Mouse (Mus musculus) testis, postnatal 10 days (tissue): ENCODE data around the gene Rap1gap2.
"Not testable (repeated sequence)": the region's sequence is repeated elsewhere in the genome, so short reads cannot be mapped to it uniquely, and the experiment has no call there.

Source experiments
- DNase-seq: peaks from one replicate; pipeline ENCODE4 v3.0.0; 2021; ENCODE audit warnings: low spot score

Gene Rap1gap2

GRCm38 (mm10) chr11:74621974-74622669 is 11.4 kb upstream of the Rap1gap2 start:
- no peak for DNase-seq

DNA sequence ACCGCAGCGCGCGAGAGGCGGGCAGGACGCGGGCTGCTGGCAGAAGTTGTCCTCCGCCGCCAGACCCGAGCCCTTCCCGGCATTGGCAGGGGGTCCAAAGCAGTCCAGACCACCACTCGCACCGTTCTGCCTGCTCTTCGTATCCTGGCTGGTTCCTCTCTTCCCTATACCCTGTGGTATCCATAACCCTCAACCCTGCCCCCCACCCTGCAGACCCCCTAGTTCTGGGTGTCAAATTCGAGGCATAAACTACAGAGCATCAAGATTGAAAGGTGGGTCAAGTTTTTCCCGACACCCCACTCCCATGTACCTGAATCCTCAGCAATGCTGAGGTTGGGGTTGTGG is 9.2 kb upstream of the Rap1gap2 start:
- DNase-seq = no peak

DNA sequence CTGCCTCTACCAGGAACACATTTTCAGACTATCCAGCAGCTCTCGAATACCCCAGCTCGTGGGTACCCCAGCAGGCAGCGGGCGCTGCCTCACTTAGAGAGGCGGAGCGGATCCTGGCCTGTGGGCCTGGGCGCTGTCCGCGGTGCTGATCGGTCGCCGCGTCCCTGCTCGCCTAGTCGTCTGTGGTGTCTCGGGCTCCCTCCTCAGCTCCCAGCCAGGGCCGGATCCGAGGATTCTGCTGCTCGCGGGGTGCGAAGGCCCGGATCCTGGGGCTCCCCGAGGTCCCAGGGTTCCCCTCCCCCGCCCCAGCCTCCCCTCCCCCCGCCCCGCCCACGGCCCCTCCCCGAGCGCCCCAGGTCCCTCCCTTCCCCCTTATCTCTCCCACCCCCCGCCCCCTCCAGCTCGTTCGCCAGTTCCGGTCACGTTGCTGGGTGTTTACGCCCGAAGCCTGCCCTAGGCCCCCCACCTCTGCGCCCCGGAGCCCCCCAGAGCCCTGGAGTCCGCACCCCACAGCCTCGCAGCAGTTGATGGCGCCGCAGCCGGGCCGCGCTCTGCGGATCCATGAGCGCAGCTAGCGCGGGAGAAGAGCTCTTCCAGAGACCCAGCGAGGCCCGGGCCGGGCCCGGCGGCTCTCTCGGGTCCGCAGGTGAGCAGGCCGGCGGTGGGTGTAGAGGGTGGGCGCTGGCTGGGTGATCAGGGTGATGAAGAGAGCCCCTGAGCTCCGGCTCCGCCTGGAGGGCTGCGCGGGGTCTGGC is 8.7 kb upstream of the Rap1gap2 start, which contains the start of gene Ccdc92b:
Gene Ccdc92b, plus strand, starts transcription at position 405 of the 755 bp plus-strand sequence.
- DNase-seq = peak; percentile 93

DNA sequence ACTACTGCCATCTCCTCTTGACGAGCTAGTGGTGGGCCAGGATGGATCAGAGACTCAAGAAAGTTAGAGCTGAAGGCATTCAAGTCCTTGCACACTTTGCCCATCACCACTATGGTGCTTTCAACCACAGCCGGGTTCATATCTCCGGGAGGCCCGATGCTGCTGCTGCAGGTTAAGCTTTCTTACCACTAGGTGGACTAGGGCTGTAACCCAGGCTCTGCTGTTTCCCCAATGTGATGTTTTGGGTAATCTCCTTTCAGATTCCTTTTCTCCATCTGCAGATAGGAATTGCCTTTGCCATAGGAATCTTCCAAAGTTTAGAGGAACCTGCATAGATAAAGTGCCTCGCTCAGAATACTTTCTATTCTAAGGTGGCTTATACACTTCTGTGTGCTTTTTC is 4.9 kb upstream of the Rap1gap2 start:
- no peak for DNase-seq

- DNase-seq = no peak
Measured at GRCm38 (mm10) chr11:74613428-74613827, 2.7 kb upstream of the Rap1gap2 start.

GRCm38 (mm10) chr11:74611437-74611836 is 722 bp upstream of the Rap1gap2 start:
- DNase-seq = no peak

DNA sequence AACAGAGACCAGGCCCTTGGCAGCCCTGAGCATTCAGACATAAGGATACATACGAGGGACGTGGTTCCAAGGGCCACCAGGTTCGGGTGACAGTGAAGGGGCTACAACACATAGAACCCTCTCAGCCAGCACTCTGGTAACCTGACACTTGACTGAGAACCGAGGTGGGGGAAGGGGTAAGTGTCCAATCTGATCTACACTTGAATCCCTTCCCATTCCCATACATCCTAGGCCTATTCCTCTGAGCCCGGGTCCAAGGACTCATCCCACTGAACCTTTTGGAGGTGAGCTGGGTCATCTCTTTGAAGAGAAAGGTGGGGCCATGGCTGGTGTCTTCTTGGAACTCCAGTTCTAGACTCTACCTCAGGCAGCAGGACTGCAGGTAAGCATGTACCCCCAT is 647 bp downstream of the Rap1gap2 start:
- no peak for DNase-seq

DNA sequence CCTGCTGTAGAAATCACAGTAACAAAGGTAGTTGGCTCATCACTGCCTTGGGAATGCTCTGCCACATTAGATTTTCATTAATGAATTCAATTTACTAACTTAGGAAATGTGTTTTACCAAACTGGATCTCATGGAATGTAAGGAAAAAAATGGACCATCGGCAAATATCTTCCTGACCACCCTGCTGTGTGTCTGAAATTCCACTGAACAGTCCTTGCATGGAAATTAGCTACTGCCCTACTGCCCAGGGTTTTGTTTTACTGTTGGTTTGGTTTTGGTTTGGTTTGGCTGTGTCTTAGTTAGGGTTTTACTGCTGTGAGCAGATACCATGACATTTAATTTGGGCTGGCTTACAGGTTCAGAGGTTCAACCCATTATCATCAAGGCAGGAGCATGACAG is 8.4 kb downstream of the Rap1gap2 start:
- no peak for DNase-seq

DNA sequence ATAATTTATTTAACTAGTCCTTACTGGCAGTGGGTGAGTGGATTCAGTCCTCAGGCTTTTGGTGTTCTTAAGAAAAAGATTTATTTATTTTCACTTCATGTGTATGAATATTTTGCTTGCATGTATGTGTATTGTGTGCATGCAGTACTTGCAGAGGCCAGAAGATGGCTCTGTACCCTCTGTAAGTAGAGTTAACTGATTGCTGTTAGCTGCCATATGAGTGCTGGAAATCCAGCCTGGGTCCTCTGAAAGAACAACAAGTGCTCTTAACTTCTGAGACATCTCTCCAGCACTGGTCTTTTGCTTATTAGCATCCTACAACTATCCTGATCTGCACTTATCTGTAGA is 12.8 kb downstream of the Rap1gap2 start:
- DNase-seq = no peak

- no peak for DNase-seq
Measured at GRCm38 (mm10) chr11:74597283-74597989, 13.3 kb downstream of the Rap1gap2 start.

DNA sequence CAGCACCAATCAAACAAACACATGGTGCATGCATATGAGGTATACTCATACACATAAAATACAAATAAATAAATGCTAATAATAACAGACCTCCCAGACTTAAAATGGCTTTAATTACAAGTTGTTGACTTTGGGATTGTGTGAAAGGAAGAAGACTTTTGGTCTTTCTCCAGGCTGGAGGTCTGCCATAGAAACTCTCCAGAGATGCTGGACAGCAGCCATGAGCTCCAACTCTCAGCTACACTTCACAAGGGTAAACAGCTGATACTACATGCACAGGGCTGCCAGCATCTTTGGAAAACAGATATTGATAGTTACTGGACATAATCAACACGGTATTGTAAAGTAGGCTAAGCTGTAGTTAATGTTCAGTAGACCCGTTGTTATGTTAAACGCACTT is 18.5 kb downstream of the Rap1gap2 start:
- DNase-seq = no peak

DNA sequence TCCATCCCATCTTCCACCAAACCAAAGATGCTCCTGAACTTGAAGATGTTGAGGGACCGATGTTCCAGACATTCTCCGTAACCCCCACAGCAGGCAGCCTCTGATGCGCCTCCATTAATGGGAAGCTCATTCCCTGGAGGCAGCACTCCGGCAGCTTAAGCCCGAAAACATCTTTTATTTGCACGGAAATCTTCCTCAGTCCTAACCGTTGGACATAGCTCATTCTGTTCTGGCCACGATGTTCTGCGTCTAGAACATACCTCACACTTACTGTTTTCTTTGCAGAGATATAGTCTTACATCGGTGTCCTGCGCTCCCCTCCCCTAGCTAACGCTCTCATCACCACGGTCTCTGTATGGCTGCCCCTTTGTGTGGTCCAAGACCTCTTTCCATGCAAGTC is 20.0 kb downstream of the Rap1gap2 start:
- DNase-seq = no peak

- no peak for DNase-seq
Measured at GRCm38 (mm10) chr11:74590239-74590596, 20.5 kb downstream of the Rap1gap2 start.

DNA sequence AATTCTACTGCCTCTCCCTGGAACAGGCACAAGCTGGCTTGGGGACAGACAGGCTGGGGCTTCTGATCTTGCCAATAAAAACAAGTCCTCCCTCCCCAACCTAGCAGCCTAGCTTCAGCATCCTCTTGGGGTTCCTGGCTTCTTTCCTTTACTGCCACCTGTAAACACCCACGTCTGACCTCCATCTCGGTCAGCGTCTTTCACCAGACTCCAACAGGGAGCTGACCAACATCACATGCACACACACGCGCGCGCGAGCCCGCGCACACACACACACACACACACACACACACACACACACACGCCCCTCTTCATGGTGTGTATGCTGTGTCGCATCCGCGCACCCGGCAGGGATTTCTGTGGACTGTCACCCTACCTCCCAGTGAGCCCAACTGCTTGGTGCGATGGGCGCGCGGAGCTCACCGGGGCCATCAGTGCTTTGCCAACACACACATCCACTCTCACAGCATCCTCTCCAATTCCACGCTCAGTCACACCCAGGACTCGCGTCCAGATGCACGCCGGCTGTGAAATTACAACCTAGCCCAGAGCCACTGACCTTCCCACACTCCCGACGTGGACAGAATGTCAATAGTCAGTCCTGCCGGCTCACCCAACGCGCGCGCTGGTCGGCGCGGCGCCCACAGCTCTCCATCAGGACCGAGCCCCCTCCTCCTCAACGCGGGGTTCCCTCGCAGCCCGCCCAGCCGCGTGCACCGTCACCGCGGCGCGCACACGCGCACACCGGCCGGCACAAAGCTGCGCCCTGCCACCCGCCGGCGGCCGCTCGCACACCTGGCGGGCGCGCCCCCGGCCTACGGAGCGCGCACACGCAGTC is 21.1 kb downstream of the Rap1gap2 start:
- DNase-seq = no peak

- DNase-seq = no peak
Measured at GRCm38 (mm10) chr11:74586401-74586800, 24.3 kb downstream of the Rap1gap2 start.

GRCm38 (mm10) chr11:74584946-74585723 is 25.6 kb downstream of the Rap1gap2 start:
- DNase-seq = peak; percentile 54

GRCm38 (mm10) chr11:74583824-74584349 is 26.8 kb downstream of the Rap1gap2 start:
- no peak for DNase-seq

GRCm38 (mm10) chr11:74582464-74582863 is 28.3 kb downstream of the Rap1gap2 start:
- no peak for DNase-seq

DNA sequence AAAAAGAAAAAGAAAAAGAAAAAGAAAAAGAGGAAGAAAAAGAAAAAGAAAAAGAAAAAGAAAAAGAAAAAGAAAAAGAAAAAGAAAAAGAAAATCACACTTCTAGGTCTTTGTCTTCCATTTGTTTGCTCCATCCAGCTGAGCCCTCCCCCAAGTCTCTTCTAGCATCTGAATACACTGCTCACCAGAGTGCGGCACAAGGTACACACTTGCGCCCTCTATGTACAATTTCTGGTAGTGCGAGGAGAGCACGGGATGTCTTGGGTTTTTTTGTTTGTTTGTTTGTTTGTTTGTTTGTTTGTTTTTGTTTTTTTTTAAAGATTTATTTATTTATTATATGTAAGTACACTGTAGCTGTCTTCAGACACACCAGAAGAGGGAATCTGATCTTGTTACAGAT is 29.4 kb downstream of the Rap1gap2 start:
- not testable (repeated sequence) for DNase-seq

- DNase-seq = no peak
Measured at GRCm38 (mm10) chr11:74577068-74577467, 33.6 kb downstream of the Rap1gap2 start.

DNA sequence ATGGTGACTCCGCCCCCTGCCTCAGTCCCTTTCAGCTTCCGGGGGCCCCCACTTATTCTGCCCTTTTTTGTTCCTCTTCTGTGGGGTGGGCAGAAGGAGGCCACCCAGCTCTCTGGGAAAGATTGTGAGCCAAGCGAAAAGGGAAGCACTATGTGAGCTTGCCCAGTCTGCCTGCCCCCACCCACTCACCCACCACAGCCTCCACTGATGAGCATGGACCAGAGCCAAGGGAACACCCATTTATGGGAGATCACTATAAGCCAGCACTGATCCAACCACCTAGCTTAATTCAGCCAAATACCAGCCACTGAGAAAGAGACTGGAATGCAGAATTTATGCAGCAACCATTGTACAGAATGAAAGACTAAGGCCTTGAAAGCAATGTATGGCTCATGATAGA is 34.8 kb downstream of the Rap1gap2 start:
- no peak for DNase-seq
